Mouse (Mus musculus) layer of hippocampus, postnatal 36 days (tissue): ENCODE results near the gene Smim20. TPM values are rescaled to one million over a fixed set of nuclear protein-coding genes. Genes with fewer than 3 reads are reported as not detected.

Experiments used
- DNase-seq, 2 experiments: peaks; one replicate each; pipeline ENCODE4 v3.0.0; 2022
- total RNA-seq, 2 experiments: library from RNA; stranded (reverse); gene quantifications; 2 replicates each; pipeline ENCODE4 v1.2.3; 2021

Gene Smim20
- total RNA-seq, 2 experiments from 2014 or later: 39.0 to 43.9 TPM

GRCm38 (mm10) chr5:53266181-53266580 is 702 bp upstream of the Smim20 start:
- no peak for DNase-seq

- no peak for DNase-seq
Measured at GRCm38 (mm10) chr5:53268095-53268692, 1.3 kb downstream of the Smim20 start.

- DNase-seq: no peak
Measured at GRCm38 (mm10) chr5:53269799-53270198, 2.9 kb downstream of the Smim20 start.

GRCm38 (mm10) chr5:53270947-53271711 is 4.2 kb downstream of the Smim20 start:
- DNase-seq: no peak

GRCm38 (mm10) chr5:53272626-53273025 is 5.7 kb downstream of the Smim20 start:
- DNase-seq: no peak

GRCm38 (mm10) chr5:53273699-53274430 is 7.0 kb downstream of the Smim20 start:
- no peak for DNase-seq

- peak in 1 of 2 experiments; percentile 33 for DNase-seq
Measured at GRCm38 (mm10) chr5:53274811-53275355, 8.0 kb downstream of the Smim20 start.

- no peak for DNase-seq
Measured at GRCm38 (mm10) chr5:53275376-53275775, 8.5 kb downstream of the Smim20 start.

GRCm38 (mm10) chr5:53276470-53277022 is 9.7 kb downstream of the Smim20 start:
- no peak for DNase-seq

GRCm38 (mm10) chr5:53277716-53278263 is 10.9 kb downstream of the Smim20 start:
- DNase-seq: no peak

GRCm38 (mm10) chr5:53279216-53279813 is 12.4 kb downstream of the Smim20 start:
- no peak for DNase-seq

- no peak for DNase-seq
Measured at GRCm38 (mm10) chr5:53282487-53282886, 15.6 kb downstream of the Smim20 start.

GRCm38 (mm10) chr5:53286406-53286805 is 19.5 kb downstream of the Smim20 start:
- DNase-seq: no peak

- DNase-seq: no peak
Measured at GRCm38 (mm10) chr5:53289438-53289837, 22.6 kb downstream of the Smim20 start.

- DNase-seq: no peak
Measured at GRCm38 (mm10) chr5:53294627-53295026, 27.7 kb downstream of the Smim20 start.

GRCm38 (mm10) chr5:53296961-53297360 is 30.1 kb downstream of the Smim20 start:
- DNase-seq: no peak

- no peak for DNase-seq
Measured at GRCm38 (mm10) chr5:53301496-53301895, 34.6 kb downstream of the Smim20 start.

- no peak for DNase-seq
Measured at GRCm38 (mm10) chr5:53302895-53303670, 36.2 kb downstream of the Smim20 start.

GRCm38 (mm10) chr5:53303941-53304340 is 37.1 kb downstream of the Smim20 start:
- no peak for DNase-seq

GRCm38 (mm10) chr5:53304936-53305335 is 38.1 kb downstream of the Smim20 start:
- no peak for DNase-seq

- no peak for DNase-seq
Measured at GRCm38 (mm10) chr5:53306864-53307263, 40.0 kb downstream of the Smim20 start.
